Mouse (Mus musculus) kidney, adult 2 months (tissue): ENCODE data around the gene Zfp266. TPM values are rescaled to one million over a fixed set of nuclear protein-coding genes. Genes with fewer than 3 reads are reported as not detected.
"Not testable (repeated sequence)": the region's sequence is repeated elsewhere in the genome, so short reads cannot be mapped to it uniquely, and the experiment has no call there.

ENCODE experiments used
- DNase-seq: peaks from one replicate; pipeline ENCODE4 v3.0.0; 2021
- H3K27ac ChIP-seq: fragments of 200-500 bp; 2 replicates; pipeline ENCODE4 v1.5.1; 2012; ENCODE audit warnings: low read depth, low read length, control low read depth, inconsistent platforms; ENCODE audit not compliant: insufficient read depth
- H3K27me3 ChIP-seq: fragments of 200-500 bp; replicated peaks from 2 replicates; pipeline ENCODE4 v1.6.1; 2012; ENCODE audit warnings: mild to moderate bottlenecking, moderate library complexity, low read length, inconsistent platforms; ENCODE audit not compliant: control insufficient read depth, insufficient read depth
- H3K36me3 ChIP-seq: fragments of 200-500 bp; 2 replicates; pipeline ENCODE4 v1.6.1; 2012; ENCODE audit warnings: mild to moderate bottlenecking, moderate library complexity, low read length, inconsistent platforms; ENCODE audit not compliant: control insufficient read depth, insufficient read depth
- H3K4me1 ChIP-seq: fragments of 200-500 bp; 2 replicates; pipeline ENCODE4 v1.6.1; 2011; ENCODE audit warnings: low read length; ENCODE audit not compliant: control insufficient read depth, insufficient read depth
- H3K4me3 ChIP-seq: fragments of 200-500 bp; 2 replicates; pipeline ENCODE4 v1.5.1; 2011; ENCODE audit warnings: mild to moderate bottlenecking, low read depth, low read length, control low read depth; ENCODE audit not compliant: insufficient read depth
- CTCF ChIP-seq: fragments of 200-500 bp; conservative IDR thresholded peaks from 2 replicates; pipeline ENCODE4 v1.5.1; 2011; ENCODE audit warnings: low read depth, mild to moderate bottlenecking, control low read depth, low read length, moderate library complexity, mixed read lengths; ENCODE audit not compliant: insufficient read depth, insufficient read length
- POLR2A ChIP-seq: fragments of 200-500 bp; IDR thresholded peaks from one replicate; pipeline ENCODE4 v1.6.1; 2011; ENCODE audit warnings: low read depth, low read length, control low read depth
- WGBS: fragments of 180-500 bp; shearing (Covaris S2); methylation state at CpG from one replicate; pipeline ENCODE4 v1.1.7; 2018; 5-methylcytosine and 5-hydroxymethylcytosine counted together
- polyA plus RNA-seq: library from polyadenylated mRNA; depleted of rRNA; stranded (reverse); fragments of >200 nt; gene quantifications from 2 replicates; pipeline ENCODE4 v1.2.3, GENCODE M21; 2012; rRNA removed

Gene Zfp266
- polyA plus RNA-seq: 4.7 and 6.6 TPM in 2 replicates

DNA sequence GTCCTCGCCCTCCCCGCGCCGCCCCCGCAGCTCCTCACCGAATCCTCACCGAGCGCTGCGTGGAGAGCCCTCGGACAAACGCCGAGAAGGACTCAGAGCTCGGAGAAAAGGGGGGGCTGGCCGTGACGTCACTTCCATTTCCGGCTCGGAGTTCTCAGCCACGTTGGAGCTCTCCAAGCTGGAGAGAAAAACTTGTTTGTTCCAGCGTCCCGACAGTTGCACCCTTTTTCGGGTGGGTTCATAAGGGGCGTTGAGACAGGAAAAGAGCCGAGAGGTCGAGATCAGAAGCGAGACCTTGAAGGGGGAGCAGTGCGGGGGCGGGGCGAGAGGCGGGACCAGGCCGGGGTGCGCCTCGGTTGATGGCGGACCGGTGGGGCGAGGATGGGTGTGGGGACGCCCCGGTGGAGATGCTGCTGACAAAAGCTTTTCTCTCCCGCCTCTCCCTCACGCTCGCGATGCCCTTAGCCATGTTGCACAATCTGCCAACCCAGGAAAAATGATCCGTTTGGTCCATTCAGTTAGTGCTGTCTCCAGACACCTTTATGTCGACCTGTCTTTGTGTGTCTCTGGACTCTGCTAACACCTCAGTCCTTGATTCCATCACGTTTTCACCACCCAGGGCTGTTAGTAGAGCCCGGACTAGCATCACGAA, at the start of gene Zfp266:
Gene Zfp266, minus strand, starts transcription at position 112 of the 652 bp plus-strand sequence.
- DNase-seq: peak; percentile 94
- TF ChIP-seq CTCF: no peak
- peak; percentile 21 for TF ChIP-seq POLR2A
- under 1% methylated on average over 46 of the region's 46 CpGs for WGBS

DNA sequence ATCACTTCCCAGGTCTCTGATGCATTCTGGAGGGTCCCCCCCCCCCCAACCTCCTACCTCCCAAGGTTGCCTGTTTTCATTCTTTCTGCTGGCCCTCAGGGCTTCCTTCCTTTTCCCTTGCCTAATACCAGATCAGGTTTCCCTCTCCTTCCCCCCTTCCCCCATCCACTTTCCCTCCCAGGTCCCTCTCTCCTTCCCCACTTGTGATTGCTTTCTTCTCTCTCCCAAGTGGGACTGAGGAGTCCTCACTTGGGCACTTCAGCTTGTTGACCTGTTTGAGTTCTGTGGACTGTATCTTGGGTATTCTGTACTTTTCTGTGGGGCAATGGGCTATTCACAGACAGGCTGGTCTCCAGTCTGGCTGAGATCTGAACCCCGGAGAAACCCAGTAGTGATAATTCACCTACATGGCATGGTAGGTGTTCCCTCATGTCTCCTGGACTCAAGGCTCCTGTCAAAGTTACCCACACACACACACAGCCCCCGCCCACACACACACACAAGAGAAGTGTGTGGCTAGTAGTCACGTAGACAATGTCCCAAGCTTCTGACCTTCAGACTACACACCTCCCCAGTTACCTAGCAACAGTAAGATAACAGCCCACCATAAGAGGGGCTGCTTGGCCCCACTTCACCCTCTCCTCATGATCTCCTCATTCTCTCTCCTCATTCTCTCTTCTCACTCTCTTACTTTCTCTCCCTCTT, 44.3 kb upstream of the Zfp266 start:
- not testable (repeated sequence) for DNase-seq, H3K4me1 ChIP-seq, H3K27me3 ChIP-seq, H3K27ac ChIP-seq, H3K36me3 ChIP-seq, H3K4me3 ChIP-seq
- 73% methylated on average over 3 of the region's 3 CpGs for WGBS

More for the DNA sequence above, at the start of gene Zfp266:
- Histone ChIP-seq H3K27me3 (no peaks in the 10 kb centered on the region), H3K4me3 (peak within 1 kb of the TSS; percentile 90), H3K27ac (peak within 1 kb of the TSS; percentile 90), H3K36me3 (no peaks in the 10 kb centered on the region), H3K4me1 (peaks cover 4% of the 10 kb centered on the region; the same call in 1 of the 2 replicates)

DNA sequence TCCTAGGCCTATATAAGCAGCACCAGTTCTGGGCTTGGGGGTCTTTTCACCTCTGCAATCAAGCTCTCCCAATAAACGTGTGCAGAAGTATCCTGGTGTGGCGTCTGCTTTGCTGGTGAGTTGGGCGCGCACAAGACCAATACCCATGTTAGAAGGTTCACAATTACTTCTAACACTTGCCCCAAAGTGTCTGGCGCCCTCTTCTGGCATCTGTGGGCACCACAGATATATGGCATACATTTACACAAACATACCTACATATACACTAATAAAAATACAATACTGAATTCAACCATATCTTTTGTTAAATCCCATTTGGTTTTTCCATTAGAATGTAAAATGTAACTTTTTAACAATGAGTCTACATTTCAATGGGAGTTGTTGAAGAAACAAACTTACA, 41.0 kb upstream of the Zfp266 start:
- 87% methylated on average over 5 of the region's 5 CpGs for WGBS
- H3K4me1 ChIP-seq: no peaks in the 10 kb centered on the region
- no peak overlapping the region for H3K27ac ChIP-seq
- TF ChIP-seq POLR2A (no peak), CTCF (no peak)
- no peak for DNase-seq
- H3K27me3 ChIP-seq: no peaks in the 10 kb centered on the region; the same call in 1 of the 2 replicates
- H3K4me3 ChIP-seq: no peak overlapping the region
- H3K36me3 ChIP-seq: no peaks in the 10 kb centered on the region

DNA sequence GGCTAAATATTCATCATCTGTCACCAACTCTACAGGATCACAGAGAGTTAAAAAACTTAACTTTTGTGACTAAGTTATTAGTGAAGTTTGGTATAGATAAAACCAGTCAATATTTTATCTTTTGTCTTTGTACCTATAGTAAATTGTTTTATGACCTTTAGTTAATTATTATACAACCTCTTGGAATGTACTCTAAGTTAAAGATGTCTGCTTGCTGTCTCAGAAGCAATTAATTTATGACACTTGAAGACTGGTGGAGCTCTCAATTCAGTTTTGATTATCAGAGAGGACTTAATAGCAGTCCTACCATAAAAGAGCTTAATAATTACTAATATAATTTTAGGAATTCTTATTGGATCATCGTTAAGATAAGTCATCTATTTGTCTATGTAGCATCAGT, 31.5 kb upstream of the Zfp266 start:
- Histone ChIP-seq H3K4me3 (no peak overlapping the region), H3K4me1 (no peaks in the 10 kb centered on the region), H3K36me3 (no peaks in the 10 kb centered on the region), H3K27ac (no peak overlapping the region), H3K27me3 (no peaks in the 10 kb centered on the region; the same call in 1 of the 2 replicates)
- DNase-seq: no peak
- TF ChIP-seq CTCF (no peak), POLR2A (no peak)
- WGBS: 80% methylated on average over 1 of the region's 1 CpGs

DNA sequence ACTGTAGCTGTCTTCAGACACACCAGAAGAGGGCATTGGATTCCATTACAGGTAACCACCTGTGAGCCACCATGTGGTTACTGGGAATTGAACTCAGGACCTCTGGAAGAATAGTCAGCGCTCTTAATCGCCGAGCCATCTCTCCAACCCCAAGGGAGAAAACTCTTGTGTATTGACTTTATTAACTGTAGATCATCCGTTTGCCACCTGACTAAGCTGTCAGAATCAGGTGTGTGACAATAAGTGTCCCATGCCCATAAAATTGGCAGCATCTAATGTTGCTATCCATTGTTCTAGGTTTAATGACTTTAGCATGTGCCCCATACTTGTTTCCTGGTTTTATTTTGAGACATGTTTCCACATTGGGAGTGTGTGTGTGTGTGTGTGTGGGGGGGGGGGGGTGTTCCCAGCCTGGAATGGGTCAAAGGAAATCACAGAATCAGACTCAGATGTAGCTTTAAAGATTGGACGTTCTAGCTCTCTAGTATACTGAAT, 30.6 kb upstream of the Zfp266 start:
- no peak overlapping the region for H3K27ac ChIP-seq
- no peaks in the 10 kb centered on the region for H3K36me3 ChIP-seq
- no peaks in the 10 kb centered on the region for H3K27me3 ChIP-seq
- H3K4me3 ChIP-seq: no peak overlapping the region
- 63% methylated on average over 5 of the region's 5 CpGs for WGBS
- DNase-seq: no peak
- no peak for TF ChIP-seq POLR2A
- TF ChIP-seq CTCF: no peak
- no peaks in the 10 kb centered on the region for H3K4me1 ChIP-seq

DNA sequence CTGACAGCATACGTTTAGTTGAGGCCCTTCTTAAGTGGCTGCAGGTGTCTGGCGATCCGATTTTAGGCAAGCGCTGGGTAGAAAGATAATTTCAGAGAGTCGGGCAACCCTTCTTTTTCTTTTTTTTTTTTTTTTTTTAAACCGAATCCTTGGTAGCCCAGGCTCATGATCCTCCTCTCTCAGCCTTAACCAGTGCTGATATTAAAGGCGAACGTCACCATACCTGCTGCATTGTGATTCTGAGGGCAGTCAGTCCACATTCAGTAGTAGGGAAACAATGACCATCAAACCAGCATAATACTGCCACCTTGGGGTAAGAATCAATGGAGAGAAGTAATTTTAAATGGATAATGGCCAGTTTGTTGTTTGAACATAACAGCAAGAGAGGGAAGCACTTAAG, 23.9 kb upstream of the Zfp266 start:
- DNase-seq: peak; percentile 77
- Histone ChIP-seq H3K4me1 (no peaks in the 10 kb centered on the region), H3K36me3 (no peaks in the 10 kb centered on the region), H3K27ac (no peak overlapping the region), H3K27me3 (no peaks in the 10 kb centered on the region), H3K4me3 (peak overlapping the region; percentile 57)
- WGBS: 14% methylated on average over 8 of the region's 8 CpGs
- TF ChIP-seq POLR2A (no peak), CTCF (peak; percentile 45)

DNA sequence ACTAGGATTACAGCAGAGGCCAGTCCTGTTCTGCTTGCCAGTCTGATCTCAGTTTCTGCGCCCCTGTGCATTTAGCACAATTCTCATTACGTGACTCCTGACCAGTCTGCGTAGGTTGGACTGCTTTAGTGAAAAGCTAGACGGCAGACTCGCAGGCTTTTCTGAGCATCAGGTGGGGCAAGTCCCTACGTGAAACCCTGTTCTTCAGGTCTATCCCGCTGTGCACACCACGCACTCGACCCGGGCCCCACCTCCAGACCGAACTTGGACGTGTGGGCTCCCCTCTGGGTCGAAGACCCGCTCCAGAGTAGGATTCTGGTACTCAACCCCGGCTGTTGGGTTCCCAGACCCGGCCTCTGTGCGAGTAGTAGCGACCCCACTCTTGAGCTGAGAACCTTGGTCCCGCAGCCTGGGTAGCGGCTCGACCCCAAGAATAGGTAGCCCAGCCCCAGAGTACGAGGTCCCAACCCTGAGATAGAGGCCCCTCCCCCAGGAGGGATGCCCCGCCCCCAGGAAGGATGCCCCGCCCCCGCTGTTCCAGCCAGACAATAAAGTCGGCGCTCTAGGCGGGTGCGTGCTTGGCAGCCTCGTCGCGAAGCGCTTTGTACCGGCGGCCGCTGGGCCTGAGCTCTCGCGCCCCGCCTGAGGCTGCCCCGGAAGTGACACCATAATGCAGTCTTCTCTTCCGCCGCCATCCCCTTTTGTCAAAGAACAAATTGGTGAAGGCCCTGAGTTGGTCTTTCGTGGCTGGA, 23.0 kb upstream of the Zfp266 start:
- TF ChIP-seq POLR2A (no peak), CTCF (0 out of 2 replicates have a peak, but pooled peaks have one; percentile 4)
- peak overlapping the region; percentile 57 for H3K4me3 ChIP-seq
- H3K36me3 ChIP-seq: no peaks in the 10 kb centered on the region
- WGBS: 3% methylated on average over 43 of the region's 43 CpGs
- no peaks in the 10 kb centered on the region for H3K4me1 ChIP-seq
- H3K27me3 ChIP-seq: no peaks in the 10 kb centered on the region
- peak overlapping the region; percentile 44; the same call in 1 of the 2 replicates for H3K27ac ChIP-seq
- DNase-seq: peak; percentile 89
